Mouse (Mus musculus): ENCODE results near the gene Plpp2. TPM values are rescaled to one million over a fixed set of nuclear protein-coding genes. Genes with fewer than 3 reads are reported as not detected.

Plpp2 gene
- polyA plus RNA-seq, 1 experiment, result not detected

GRCm38 (mm10) chr10:79574796-79575195 is 41.2 kb upstream of the Plpp2 start:
- no peak for TF ChIP-seq CTCF (IDR thresholded peaks at IDR 0.05; ENCODE audit: insufficient read depth, low read depth, low read length)
- TF ChIP-seq POLR2A (IDR thresholded peaks at IDR 0.05; ENCODE audit: insufficient read depth, low read depth, low read length), result no peak
- WGBS, result 89% methylated on average over 6 of the region's 6 CpGs
- Histone ChIP-seq H3K4me3 (ENCODE audit: insufficient read depth, low read depth, low read length) (no peak overlapping the region), H3K27ac (ENCODE audit: insufficient read depth, low read depth, low read length) (no peak overlapping the region), H3K4me1 (ENCODE audit: control insufficient read depth, insufficient read depth, low read length) (no peaks in the 10 kb centered on the region)

- 82% methylated on average over 8 of the region's 8 CpGs for WGBS
- TF ChIP-seq POLR2A (IDR thresholded peaks at IDR 0.05; ENCODE audit: insufficient read depth, low read depth, low read length) (no peak), CTCF (IDR thresholded peaks at IDR 0.05; ENCODE audit: insufficient read depth, low read depth, low read length) (no peak)
- H3K27ac ChIP-seq (ENCODE audit: insufficient read depth, low read depth, low read length), result no peak overlapping the region
- no peak overlapping the region for H3K4me3 ChIP-seq (ENCODE audit: insufficient read depth, low read depth, low read length)
- no peaks in the 10 kb centered on the region for H3K4me1 ChIP-seq (ENCODE audit: control insufficient read depth, insufficient read depth, low read length)
These were observed 40.8 kb upstream of the Plpp2 start for GRCm38 (mm10) chr10:79574350-79574749.

- H3K27ac ChIP-seq (ENCODE audit: insufficient read depth, low read depth, low read length), result no peak overlapping the region
- no peaks in the 10 kb centered on the region for H3K4me1 ChIP-seq (ENCODE audit: control insufficient read depth, insufficient read depth, low read length)
- TF ChIP-seq CTCF (IDR thresholded peaks at IDR 0.05; ENCODE audit: insufficient read depth, low read depth, low read length) (no peak), POLR2A (IDR thresholded peaks at IDR 0.05; ENCODE audit: insufficient read depth, low read depth, low read length) (no peak)
- 88% methylated on average over 6 of the region's 6 CpGs for WGBS
- H3K4me3 ChIP-seq (ENCODE audit: insufficient read depth, low read depth, low read length), result no peak overlapping the region
These were observed 40.0 kb upstream of the Plpp2 start for GRCm38 (mm10) chr10:79573611-79574010.

- TF ChIP-seq CTCF (IDR thresholded peaks at IDR 0.05; ENCODE audit: insufficient read depth, low read depth, low read length) (no peak), POLR2A (IDR thresholded peaks at IDR 0.05; ENCODE audit: insufficient read depth, low read depth, low read length) (no peak)
These were observed 37.7 kb upstream of the Plpp2 start for GRCm38 (mm10) chr10:79571314-79571713.

GRCm38 (mm10) chr10:79569921-79570320 is 36.3 kb upstream of the Plpp2 start:
- TF ChIP-seq CTCF (IDR thresholded peaks at IDR 0.05; ENCODE audit: insufficient read depth, low read depth, low read length) (no peak), POLR2A (IDR thresholded peaks at IDR 0.05; ENCODE audit: insufficient read depth, low read depth, low read length) (no peak)
- WGBS, result 90% methylated on average over 5 of the region's 5 CpGs
- Histone ChIP-seq H3K4me1 (ENCODE audit: control insufficient read depth, insufficient read depth, low read length) (no peaks in the 10 kb centered on the region), H3K4me3 (ENCODE audit: insufficient read depth, low read depth, low read length) (no peak overlapping the region), H3K27ac (ENCODE audit: insufficient read depth, low read depth, low read length) (no peak overlapping the region)

More at GRCm38 (mm10) chr10:79571314-79571713, 37.7 kb upstream of the Plpp2 start:
- no peak overlapping the region for H3K27ac ChIP-seq (ENCODE audit: insufficient read depth, low read depth, low read length)
- no peak overlapping the region for H3K4me3 ChIP-seq (ENCODE audit: insufficient read depth, low read depth, low read length)
- WGBS, result 94% methylated on average over 2 of the region's 2 CpGs
- H3K4me1 ChIP-seq (ENCODE audit: control insufficient read depth, insufficient read depth, low read length), result no peaks in the 10 kb centered on the region

- H3K4me1 ChIP-seq (ENCODE audit: control insufficient read depth, insufficient read depth, low read length), result peaks cover 6% of the 10 kb centered on the region; the same call in 1 of the 2 replicates
- no peak overlapping the region for H3K27ac ChIP-seq (ENCODE audit: insufficient read depth, low read depth, low read length)
- no peak for TF ChIP-seq CTCF (IDR thresholded peaks at IDR 0.05; ENCODE audit: insufficient read depth, low read depth, low read length)
- no peak for TF ChIP-seq POLR2A (IDR thresholded peaks at IDR 0.05; ENCODE audit: insufficient read depth, low read depth, low read length)
- H3K4me3 ChIP-seq (ENCODE audit: insufficient read depth, low read depth, low read length), result no peak overlapping the region
- WGBS, result 89% methylated on average over 2 of the region's 2 CpGs
These were observed 26.1 kb upstream of the Plpp2 start for GRCm38 (mm10) chr10:79559716-79560115.

GRCm38 (mm10) chr10:79557496-79557895 is 23.9 kb upstream of the Plpp2 start:
- no peak overlapping the region for H3K4me3 ChIP-seq (ENCODE audit: insufficient read depth, low read depth, low read length)
- 96% methylated on average over 5 of the region's 5 CpGs for WGBS
- H3K27ac ChIP-seq (ENCODE audit: insufficient read depth, low read depth, low read length), result no peak overlapping the region
- TF ChIP-seq CTCF (IDR thresholded peaks at IDR 0.05; ENCODE audit: insufficient read depth, low read depth, low read length) (no peak), POLR2A (IDR thresholded peaks at IDR 0.05; ENCODE audit: insufficient read depth, low read depth, low read length) (no peak)
- peaks cover 22% of the 10 kb centered on the region for H3K4me1 ChIP-seq (ENCODE audit: control insufficient read depth, insufficient read depth, low read length)

- no peak overlapping the region for H3K4me3 ChIP-seq (ENCODE audit: insufficient read depth, low read depth, low read length)
- TF ChIP-seq CTCF (IDR thresholded peaks at IDR 0.05; ENCODE audit: insufficient read depth, low read depth, low read length) (no peak), POLR2A (IDR thresholded peaks at IDR 0.05; ENCODE audit: insufficient read depth, low read depth, low read length) (no peak)
- WGBS, result 89% methylated on average over 5 of the region's 5 CpGs
- peaks cover 26% of the 10 kb centered on the region for H3K4me1 ChIP-seq (ENCODE audit: control insufficient read depth, insufficient read depth, low read length)
- no peak overlapping the region for H3K27ac ChIP-seq (ENCODE audit: insufficient read depth, low read depth, low read length)
These were observed 23.4 kb upstream of the Plpp2 start for GRCm38 (mm10) chr10:79556951-79557350.

GRCm38 (mm10) chr10:79555238-79555724 is 21.7 kb upstream of the Plpp2 start:
- H3K4me1 ChIP-seq (ENCODE audit: control insufficient read depth, insufficient read depth, low read length), result peaks cover 28% of the 10 kb centered on the region
- 27% methylated on average over 7 of the region's 7 CpGs for WGBS
- no peak overlapping the region for H3K27ac ChIP-seq (ENCODE audit: insufficient read depth, low read depth, low read length)
- H3K4me3 ChIP-seq (ENCODE audit: insufficient read depth, low read depth, low read length), result peak overlapping the region; percentile 79
- TF ChIP-seq CTCF (IDR thresholded peaks at IDR 0.05; ENCODE audit: insufficient read depth, low read depth, low read length) (no peak), POLR2A (IDR thresholded peaks at IDR 0.05; ENCODE audit: insufficient read depth, low read depth, low read length) (no peak)
